Mouse (Mus musculus): ENCODE measurements at regions not wholly inside any gene's neighbourhood (a gene's known extent, or its start where the extent isn't known, plus 50 kb on each side); places are given as distances from the start of the nearest gene placed in this dataset.
A peak's percentile ranks its signal among the peaks of the same experiment; 100 is the strongest.

DNA sequence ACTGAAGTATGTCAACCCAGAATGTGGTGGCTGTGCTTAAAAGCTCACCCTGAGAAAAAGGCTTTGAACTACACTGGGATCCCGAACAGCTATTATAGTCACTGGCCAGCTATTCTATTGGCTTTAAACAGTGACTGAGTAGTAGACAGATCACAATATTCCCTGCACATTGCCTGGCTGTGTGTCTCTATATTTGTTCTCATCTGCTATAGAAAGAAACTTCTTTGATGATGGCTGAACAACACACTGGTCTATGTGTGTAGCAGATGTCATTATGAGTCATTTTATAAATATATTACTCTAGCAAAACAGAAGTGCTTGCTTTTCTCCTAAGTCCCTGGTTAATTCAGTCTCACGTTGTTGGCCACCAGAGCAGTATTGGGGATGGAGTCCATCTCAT, 152.1 kb upstream of the Slco6d1 start:
- Histone ChIP-seq H3K4me2 (no peak overlapping the region), H3K36me3 (no peaks in the 10 kb centered on the region), H3K4me1 (no peaks in the 10 kb centered on the region), H3K9me3 (no peaks in the 10 kb centered on the region), H3K27ac (no peak overlapping the region), H3K4me3 (no peak overlapping the region), H3K9ac (no peak overlapping the region), H3K27me3 (no peaks in the 10 kb centered on the region)
- WGBS = 79% methylated on average over 2 of the region's 2 CpGs
- ATAC-seq (ENCODE audit: borderline replicate concordance, extremely low read depth, low FRiP score, low TSS enrichment) = no peak

DNA sequence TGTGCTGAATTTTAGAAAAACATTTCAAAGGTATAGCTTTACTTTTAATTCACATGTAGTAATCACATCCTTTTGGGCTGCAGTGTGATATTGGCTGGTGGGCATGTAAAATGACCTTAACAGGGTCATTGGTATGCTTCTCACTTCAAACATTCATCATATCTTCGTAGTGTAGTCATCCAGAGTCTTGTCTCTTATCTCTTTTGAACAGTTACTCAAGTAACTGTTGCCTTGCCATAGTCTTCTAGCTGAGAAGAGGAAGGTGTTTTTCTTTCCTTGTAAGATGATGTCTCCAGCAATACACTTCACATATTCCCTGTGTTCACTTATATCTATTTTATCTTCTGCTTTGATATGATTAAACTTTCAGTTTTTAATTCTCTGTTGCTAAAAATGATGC, 150.7 kb upstream of the Slco6d1 start:
- no peak overlapping the region for H3K9ac ChIP-seq
- no peaks in the 10 kb centered on the region for H3K36me3 ChIP-seq
- no peaks in the 10 kb centered on the region for H3K9me3 ChIP-seq
- no peaks in the 10 kb centered on the region for H3K27me3 ChIP-seq
- no peak overlapping the region for H3K27ac ChIP-seq
- 53% methylated on average over 1 of the region's 1 CpGs for WGBS
- H3K4me3 ChIP-seq = no peak overlapping the region
- ATAC-seq (ENCODE audit: borderline replicate concordance, extremely low read depth, low FRiP score, low TSS enrichment) = no peak
- no peak overlapping the region for H3K4me2 ChIP-seq
- no peaks in the 10 kb centered on the region for H3K4me1 ChIP-seq

DNA sequence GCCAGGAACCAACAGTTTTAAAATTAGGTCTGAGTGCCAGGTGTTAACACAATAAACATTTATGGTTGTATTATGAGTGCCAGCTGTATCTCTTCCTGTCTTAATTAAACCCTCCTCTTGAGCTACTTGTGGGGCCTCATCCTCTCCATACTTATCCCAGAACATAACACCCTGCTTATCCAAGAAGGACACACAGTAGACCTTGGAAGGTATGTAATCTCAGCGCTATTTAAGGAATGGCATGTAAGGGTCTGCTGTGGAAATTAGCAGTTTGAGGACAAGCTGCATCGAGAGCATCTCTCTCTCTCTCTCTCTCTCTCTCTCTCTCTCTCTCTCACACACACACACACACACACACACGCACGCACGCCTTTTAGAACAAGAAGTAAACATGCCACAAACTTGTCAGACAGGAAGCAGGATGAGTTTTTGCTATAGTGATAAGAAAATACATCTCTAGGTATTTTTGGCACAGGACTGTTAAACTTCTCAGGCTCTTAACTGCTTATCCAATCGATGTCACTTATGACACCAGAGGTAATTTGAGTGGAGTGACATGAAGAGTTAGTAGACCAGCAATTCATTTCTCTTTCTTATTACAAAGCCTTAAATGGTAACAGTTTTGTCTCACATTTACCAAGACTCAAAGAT, 146.8 kb upstream of the Slco6d1 start:
- no peak overlapping the region for H3K27ac ChIP-seq
- H3K36me3 ChIP-seq = no peaks in the 10 kb centered on the region
- no peaks in the 10 kb centered on the region for H3K27me3 ChIP-seq
- no peak overlapping the region for H3K4me2 ChIP-seq
- no peak overlapping the region for H3K9ac ChIP-seq
- no peak overlapping the region for H3K4me3 ChIP-seq
- WGBS = 35% methylated on average over 6 of the region's 6 CpGs
- H3K9me3 ChIP-seq = no peaks in the 10 kb centered on the region
- 0 out of 2 replicates have a peak, but pooled peaks cover 1% of the 10 kb centered on the region for H3K4me1 ChIP-seq
- ATAC-seq (ENCODE audit: borderline replicate concordance, extremely low read depth, low FRiP score, low TSS enrichment) = no peak

GRCm38 (mm10) chr1:98275524-98275923, 145.4 kb upstream of the Slco6d1 start:
- Histone ChIP-seq H3K9me3 (no peaks in the 10 kb centered on the region), H3K27me3 (no peaks in the 10 kb centered on the region), H3K27ac (no peak overlapping the region), H3K9ac (no peak overlapping the region), H3K4me3 (no peak overlapping the region), H3K36me3 (no peaks in the 10 kb centered on the region), H3K4me1 (0 out of 2 replicates have a peak, but pooled peaks cover 3% of the 10 kb centered on the region), H3K4me2 (no peak overlapping the region)
- 79% methylated on average over 1 of the region's 1 CpGs for WGBS
- ATAC-seq (ENCODE audit: borderline replicate concordance, extremely low read depth, low FRiP score, low TSS enrichment) = no peak

- Histone ChIP-seq H3K27ac (peak overlapping the region; percentile 30; the same call in 1 of the 2 replicates), H3K4me3 (no peak overlapping the region), H3K9ac (no peak overlapping the region), H3K4me1 (0 out of 2 replicates have a peak, but pooled peaks cover 3% of the 10 kb centered on the region), H3K36me3 (no peaks in the 10 kb centered on the region), H3K9me3 (no peaks in the 10 kb centered on the region), H3K27me3 (no peaks in the 10 kb centered on the region), H3K4me2 (no peak overlapping the region)
- 27% methylated on average over 2 of the region's 2 CpGs for WGBS
- peak; percentile 62; the same call in 1 of the 2 replicates for ATAC-seq (ENCODE audit: borderline replicate concordance, extremely low read depth, low FRiP score, low TSS enrichment)
Observed at GRCm38 (mm10) chr1:98279446-98280048, 141.4 kb upstream of the Slco6d1 start.

- 0 out of 2 replicates have a peak, but pooled peaks cover 3% of the 10 kb centered on the region for H3K4me1 ChIP-seq
- peak; percentile 80; the same call in 1 of the 2 replicates for ATAC-seq (ENCODE audit: borderline replicate concordance, extremely low read depth, low FRiP score, low TSS enrichment)
- no peak overlapping the region for H3K4me3 ChIP-seq
- H3K36me3 ChIP-seq = no peaks in the 10 kb centered on the region
- H3K9me3 ChIP-seq = no peaks in the 10 kb centered on the region
- WGBS = 37% methylated on average over 9 of the region's 9 CpGs
- no peak overlapping the region for H3K9ac ChIP-seq
- peak overlapping the region; percentile 42 for H3K27ac ChIP-seq
- no peaks in the 10 kb centered on the region for H3K27me3 ChIP-seq
- no peak overlapping the region for H3K4me2 ChIP-seq
Observed at GRCm38 (mm10) chr1:98280263-98281052, 140.5 kb upstream of the Slco6d1 start.

- Histone ChIP-seq H3K27ac (peak overlapping the region; percentile 42), H3K9ac (no peak overlapping the region), H3K4me1 (0 out of 2 replicates have a peak, but pooled peaks cover 3% of the 10 kb centered on the region), H3K9me3 (no peaks in the 10 kb centered on the region), H3K4me3 (no peak overlapping the region), H3K4me2 (no peak overlapping the region), H3K27me3 (no peaks in the 10 kb centered on the region), H3K36me3 (no peaks in the 10 kb centered on the region)
- WGBS = 57% methylated on average over 2 of the region's 2 CpGs
- ATAC-seq (ENCODE audit: borderline replicate concordance, extremely low read depth, low FRiP score, low TSS enrichment) = no peak
Observed at GRCm38 (mm10) chr1:98281053-98281770, 139.7 kb upstream of the Slco6d1 start.

- no peak overlapping the region for H3K9ac ChIP-seq
- H3K27ac ChIP-seq = no peak overlapping the region
- no peak overlapping the region for H3K4me3 ChIP-seq
- no peaks in the 10 kb centered on the region for H3K9me3 ChIP-seq
- WGBS = 75% methylated on average over 2 of the region's 2 CpGs
- no peaks in the 10 kb centered on the region for H3K27me3 ChIP-seq
- H3K4me1 ChIP-seq = 0 out of 2 replicates have a peak, but pooled peaks cover 3% of the 10 kb centered on the region
- H3K36me3 ChIP-seq = no peaks in the 10 kb centered on the region
- ATAC-seq (ENCODE audit: borderline replicate concordance, extremely low read depth, low FRiP score, low TSS enrichment) = no peak
- H3K4me2 ChIP-seq = no peak overlapping the region
Observed at GRCm38 (mm10) chr1:98281771-98282149, 139.2 kb upstream of the Slco6d1 start.

- Histone ChIP-seq H3K36me3 (no peaks in the 10 kb centered on the region), H3K4me3 (no peak overlapping the region), H3K9ac (no peak overlapping the region), H3K9me3 (no peaks in the 10 kb centered on the region), H3K4me2 (no peak overlapping the region), H3K4me1 (no peaks in the 10 kb centered on the region), H3K27ac (no peak overlapping the region), H3K27me3 (no peaks in the 10 kb centered on the region)
- ATAC-seq (ENCODE audit: borderline replicate concordance, extremely low read depth, low FRiP score, low TSS enrichment) = no peak
- 80% methylated on average over 2 of the region's 2 CpGs for WGBS
Observed at GRCm38 (mm10) chr1:98303166-98303565, 117.8 kb upstream of the Slco6d1 start.

DNA sequence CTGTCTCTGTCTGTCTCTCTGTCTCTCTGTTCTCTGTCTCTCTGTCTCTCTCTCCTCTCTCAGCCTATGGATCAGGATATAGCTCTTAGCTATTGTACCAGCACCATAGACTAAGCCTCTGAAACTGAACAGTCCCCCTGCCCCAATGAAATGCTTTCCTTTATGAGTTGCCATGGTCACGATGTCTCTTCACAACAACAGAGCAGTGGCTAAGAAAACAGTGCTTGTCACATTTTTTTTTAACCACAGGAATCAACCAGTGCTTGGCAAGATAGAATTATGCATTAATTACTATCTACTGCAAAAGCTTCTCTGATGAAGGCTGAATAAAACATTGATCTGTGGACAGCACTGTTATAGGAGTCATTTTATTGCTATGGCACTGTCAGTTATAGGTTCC, 114.6 kb upstream of the Slco6d1 start:
- Histone ChIP-seq H3K36me3 (no peaks in the 10 kb centered on the region), H3K27me3 (no peaks in the 10 kb centered on the region), H3K9me3 (no peaks in the 10 kb centered on the region), H3K4me2 (no peak overlapping the region), H3K4me1 (no peaks in the 10 kb centered on the region), H3K27ac (no peak overlapping the region), H3K9ac (no peak overlapping the region), H3K4me3 (no peak overlapping the region)
- ATAC-seq (ENCODE audit: borderline replicate concordance, extremely low read depth, low FRiP score, low TSS enrichment) = no peak
- 91% methylated on average over 1 of the region's 1 CpGs for WGBS

DNA sequence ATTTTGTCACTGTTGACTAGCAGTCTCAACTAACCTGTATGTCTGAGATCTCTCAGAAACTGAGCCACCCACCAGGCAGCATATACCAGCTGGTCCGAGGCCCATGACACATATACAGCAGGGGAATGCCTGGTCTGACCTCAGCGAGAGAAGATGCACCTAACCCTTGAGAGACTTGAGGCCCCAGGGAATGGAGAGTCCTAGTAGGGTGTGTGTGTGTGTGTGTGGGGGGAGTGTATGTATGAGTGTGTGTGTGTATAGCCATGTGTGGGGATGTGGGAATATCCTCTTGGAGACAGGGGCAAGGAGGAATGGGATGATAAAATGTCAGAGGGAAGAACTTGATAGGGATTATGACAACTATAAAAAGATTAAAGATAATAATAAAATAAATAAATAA, 113.4 kb upstream of the Slco6d1 start:
- WGBS = 92% methylated on average over 2 of the region's 2 CpGs
- Histone ChIP-seq H3K4me3 (no peak overlapping the region), H3K36me3 (no peaks in the 10 kb centered on the region), H3K27ac (no peak overlapping the region), H3K4me1 (no peaks in the 10 kb centered on the region), H3K27me3 (no peaks in the 10 kb centered on the region), H3K9ac (no peak overlapping the region), H3K9me3 (no peaks in the 10 kb centered on the region), H3K4me2 (no peak overlapping the region)
- ATAC-seq (ENCODE audit: borderline replicate concordance, extremely low read depth, low FRiP score, low TSS enrichment) = no peak
